Mouse (Mus musculus) brain, embryonic 14.5 days (tissue): ENCODE measurements around the gene Nkain4.

Source experiments
- CTCF ChIP-seq: fragments of 200-500 bp; IDR thresholded peaks from 2 replicates; pipeline ENCODE4 v1.5.1; 2012; ENCODE audit warnings: inconsistent platforms, mild to moderate bottlenecking, moderate library complexity, borderline replicate concordance; ENCODE audit not compliant: insufficient read depth, insufficient read length; ENCODE audit errors: extremely low read depth
- POLR2A ChIP-seq: fragments of 200-500 bp; IDR thresholded peaks from 2 replicates; pipeline ENCODE4 v1.6.1; 2012; ENCODE audit warnings: mild to moderate bottlenecking, inconsistent platforms, borderline replicate concordance; ENCODE audit not compliant: poor library complexity, insufficient read depth, insufficient read length, severe bottlenecking; ENCODE audit errors: extremely low read depth

- no peak for TF ChIP-seq POLR2A
- TF ChIP-seq CTCF: no peak
These were observed 43.6 kb downstream of the Nkain4 start for GRCm38 (mm10) chr2:180910928-180911327.
